Mouse (Mus musculus) megakaryocyte progenitor cell, adult 5-6 weeks (primary cell): ENCODE data around the gene Dhx30. TPM values are rescaled to one million over a fixed set of nuclear protein-coding genes. Genes with fewer than 3 reads are reported as not detected.
A peak's percentile ranks its signal among the peaks of the same experiment; 100 is the strongest.

Experiments
- ATAC-seq: replicated peaks from 2 replicates; pipeline ENCODE4 v1.8.0; 2016; ENCODE audit warnings: mild to moderate bottlenecking, moderate TSS enrichment, inconsistent platforms; ENCODE audit not compliant: poor library complexity
- total RNA-seq, 2 experiments: library from RNA; stranded (forward) in 1 of 2; stranded (reverse) in 1 of 2; fragments of 157-497, 149-512 nt in 1 of 2; fragments of 200-1000 nt in 1 of 2; gene quantifications; 2 replicates each; pipeline versions ENCODE4 v1.2.3 to v1.2.4; 2015 to 2017

Gene Dhx30
- total RNA-seq, 2 experiments from 2014 or later, result 45.0 to 69.5 TPM

GRCm38 (mm10) chr9:110047857-110048256, 69.8 kb downstream of the Dhx30 start:
- ATAC-seq, result no peak

- ATAC-seq, result no peak
Measured at GRCm38 (mm10) chr9:110047260-110047659, 70.4 kb downstream of the Dhx30 start.

- ATAC-seq, result peak; percentile 65
Measured at GRCm38 (mm10) chr9:110045763-110046377, 71.8 kb downstream of the Dhx30 start.

- ATAC-seq, result no peak
Measured at GRCm38 (mm10) chr9:110044373-110044772, 73.3 kb downstream of the Dhx30 start.

GRCm38 (mm10) chr9:110038485-110038884, 79.1 kb downstream of the Dhx30 start:
- ATAC-seq, result no peak

- ATAC-seq, result peak; percentile 96
Measured at GRCm38 (mm10) chr9:110037895-110038294, 79.7 kb downstream of the Dhx30 start.

- ATAC-seq, result no peak
Measured at GRCm38 (mm10) chr9:110035091-110035490, 82.5 kb downstream of the Dhx30 start.

Other genes with a start within 250 kb of the Dhx30 start
- gene Cdc25a, start 242.3 kb downstream of the Dhx30 start, total RNA-seq (2015), result 28.8 and 33.8 TPM in 2 replicates
- 46.3 and 55.2 TPM in 2 replicates for gene Cdc25a, start 242.3 kb downstream of the Dhx30 start, total RNA-seq (2017)
- 26.7 and 32.2 TPM in 2 replicates for gene Map4, start 186.4 kb downstream of the Dhx30 start, total RNA-seq (2015)
- gene Map4, start 186.4 kb downstream of the Dhx30 start, total RNA-seq (2017), result 20.1 and 26.3 TPM in 2 replicates
- gene Smarcc1, start 122 bp downstream of the Dhx30 start, total RNA-seq (2015), result 113 and 117 TPM in 2 replicates
- gene Smarcc1, start 122 bp downstream of the Dhx30 start, total RNA-seq (2017), result 62.3 and 78.3 TPM in 2 replicates
- gene Cspg5, start 126.0 kb upstream of the Dhx30 start, total RNA-seq (2015), result 0.05 and 0.07 TPM in 2 replicates
- 0.03 and 0.75 TPM in 2 replicates for gene Cspg5, start 126.0 kb upstream of the Dhx30 start, total RNA-seq (2017)
- 9.9 and 12.1 TPM in 2 replicates for gene Elp6, start 187.3 kb upstream of the Dhx30 start, total RNA-seq (2015)
- 9.3 and 9.4 TPM in 2 replicates for gene Elp6, start 187.3 kb upstream of the Dhx30 start, total RNA-seq (2017)
- 26.1 and 33.6 TPM in 2 replicates for gene Scap, start 215.5 kb upstream of the Dhx30 start, total RNA-seq (2015)
- gene Scap, start 215.5 kb upstream of the Dhx30 start, total RNA-seq (2017), result 22.1 and 29.4 TPM in 2 replicates